Mouse (Mus musculus): ENCODE measurements around the gene Ccdc9b.

The Ccdc9b gene

DNA sequence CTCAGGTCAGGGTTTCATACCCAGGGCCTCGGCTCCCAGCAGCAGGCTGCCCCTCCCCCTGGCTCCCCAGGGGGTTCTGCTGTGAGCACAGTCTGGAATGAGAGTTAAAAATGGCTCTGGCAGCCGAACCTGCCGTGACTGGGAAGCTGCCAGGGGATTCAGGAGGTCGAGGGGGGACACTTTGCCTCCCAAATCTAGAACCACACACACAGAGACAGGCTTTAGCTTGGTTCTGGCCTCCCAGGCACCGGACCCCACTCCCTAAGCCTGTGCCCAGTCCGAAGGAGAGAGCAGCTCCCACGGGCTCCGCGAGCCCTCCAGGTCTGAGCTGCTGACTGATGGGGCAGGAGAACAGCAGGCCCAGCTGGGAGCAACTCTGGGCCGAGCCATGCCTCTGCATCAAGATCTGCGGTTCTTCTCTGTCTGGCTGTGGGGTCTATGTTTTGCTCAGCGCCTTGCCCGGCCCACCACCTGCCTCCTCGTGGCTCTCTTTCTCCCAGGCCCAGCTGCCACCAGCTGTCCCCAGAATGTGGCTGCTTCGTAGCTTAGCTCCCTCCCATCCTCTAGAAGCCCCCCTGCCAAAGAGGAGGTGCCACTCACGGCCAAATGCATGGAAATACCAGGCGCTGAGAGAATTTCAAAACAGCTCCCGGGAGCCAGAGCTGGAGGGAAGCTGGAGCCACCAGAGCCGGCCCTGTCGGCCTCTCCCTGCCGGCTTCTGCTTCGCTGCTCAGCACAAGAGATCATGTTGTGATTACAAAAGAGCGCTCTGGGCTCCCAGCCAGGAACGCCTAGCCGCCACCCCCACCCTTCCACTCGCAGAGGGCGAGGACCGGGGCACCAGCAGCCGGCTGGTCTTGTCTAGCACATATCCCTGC, at the start of gene Ccdc9b:
Gene Ccdc9b (minus strand): TSS at position 756 of the 878 bp plus-strand sequence.
- peak; percentile 84 to 86 for DNase-seq (ENCODE audit: low spot score in 2 of 2)

DNA sequence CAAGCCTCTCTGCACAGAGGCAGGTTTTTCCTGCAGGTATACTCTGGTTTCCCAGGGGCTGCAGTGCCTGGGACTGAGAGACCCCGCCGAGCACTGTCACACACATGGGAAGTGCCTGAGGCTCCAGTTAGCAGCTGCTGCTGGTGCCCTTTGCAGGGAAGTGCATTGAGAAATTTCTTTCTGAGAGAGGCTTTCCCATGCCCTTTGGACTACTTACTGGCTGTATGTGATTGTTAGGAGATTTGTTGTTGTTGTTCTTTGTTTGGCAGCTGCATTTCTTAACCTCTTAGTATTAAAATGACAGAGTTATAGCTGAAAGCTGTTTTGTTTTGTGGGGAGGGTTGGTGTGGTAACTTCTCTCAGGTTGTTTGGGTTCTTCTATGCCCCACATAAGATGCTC, 48.4 kb upstream of the Ccdc9b start:
- no peak for DNase-seq (ENCODE audit: low spot score in 2 of 2)

DNA sequence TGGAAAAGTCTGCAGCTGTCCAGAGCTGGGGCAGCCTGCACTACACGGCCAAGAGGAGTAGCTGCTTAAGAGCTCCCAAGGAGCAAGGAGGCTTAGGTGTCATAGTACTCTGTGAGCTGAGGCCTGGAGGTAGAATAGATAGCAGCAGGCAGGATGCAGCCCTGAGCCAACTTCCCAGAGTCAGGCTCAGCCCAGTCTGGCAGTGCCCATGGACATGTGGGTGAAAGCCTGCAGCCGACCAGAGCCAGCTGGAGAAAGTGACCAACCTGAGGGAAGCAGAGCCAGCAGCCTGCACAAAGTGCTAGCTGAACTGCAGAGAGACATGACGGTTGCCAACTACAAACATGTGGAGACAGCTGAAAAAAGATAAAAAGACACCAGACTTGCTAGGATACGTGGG, 44.4 kb upstream of the Ccdc9b start:
- peak in 1 of 2 experiments; percentile 42 for DNase-seq (ENCODE audit: low spot score in 2 of 2)

DNA sequence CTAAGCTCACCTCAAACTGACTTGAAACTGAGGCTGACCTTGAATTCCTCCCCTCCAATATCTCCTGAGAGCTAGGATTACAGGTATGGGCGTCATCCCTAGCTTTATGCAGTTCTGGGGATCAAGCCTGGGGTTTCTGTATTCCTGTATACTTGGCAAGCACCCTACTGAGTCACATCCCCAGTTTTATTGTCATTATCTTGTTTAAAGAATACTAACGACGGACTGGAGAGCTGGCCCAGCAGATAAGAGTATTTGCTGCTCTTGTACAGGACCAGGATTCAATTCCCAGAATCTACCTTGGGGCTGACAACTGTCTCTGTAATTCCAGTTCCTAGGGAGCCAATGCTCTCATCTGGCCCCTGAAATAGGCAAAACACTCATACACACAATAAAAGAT, 43.3 kb upstream of the Ccdc9b start:
- DNase-seq (ENCODE audit: low spot score in 2 of 2), result no peak

DNA sequence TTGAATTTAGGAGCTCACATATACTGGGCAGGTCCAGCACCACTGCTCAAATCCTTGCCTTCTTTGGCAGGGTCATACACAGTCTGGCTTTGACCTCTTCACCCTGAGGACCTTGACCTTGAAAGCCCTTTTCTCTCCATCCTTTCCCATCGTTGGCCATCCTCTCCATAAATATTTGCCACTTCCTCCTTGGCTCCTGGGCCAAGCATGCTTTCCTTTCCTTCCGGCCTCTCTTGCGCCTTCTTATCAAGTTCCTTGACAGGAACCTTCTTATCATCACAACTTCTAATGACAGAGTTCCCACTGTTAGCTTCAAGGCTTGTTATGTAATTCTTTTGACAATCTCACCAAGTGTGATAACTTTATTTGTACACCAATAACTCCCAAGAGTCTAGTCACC, 42.7 kb upstream of the Ccdc9b start:
- DNase-seq (ENCODE audit: low spot score in 2 of 2), result no peak

DNA sequence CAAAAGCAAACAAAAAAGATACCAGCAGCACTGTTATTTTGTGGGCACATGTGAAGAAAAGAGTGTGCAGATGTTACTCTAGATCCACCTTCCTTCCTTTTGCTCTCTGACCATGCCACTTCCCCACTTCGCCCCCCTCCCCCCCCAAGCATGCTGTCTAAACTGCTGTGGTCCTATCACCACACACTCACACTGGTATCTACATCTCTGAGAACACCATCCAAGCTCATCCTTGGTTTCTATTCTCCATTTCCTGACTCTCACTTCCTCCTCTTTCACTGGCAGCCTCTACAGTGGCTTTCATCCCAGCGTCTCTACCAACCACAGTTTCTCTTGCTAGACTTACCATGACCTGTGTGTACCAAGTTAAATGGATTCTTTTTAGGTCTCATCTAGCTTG, 42.0 kb upstream of the Ccdc9b start:
- DNase-seq (ENCODE audit: low spot score in 2 of 2), result no peak

DNA sequence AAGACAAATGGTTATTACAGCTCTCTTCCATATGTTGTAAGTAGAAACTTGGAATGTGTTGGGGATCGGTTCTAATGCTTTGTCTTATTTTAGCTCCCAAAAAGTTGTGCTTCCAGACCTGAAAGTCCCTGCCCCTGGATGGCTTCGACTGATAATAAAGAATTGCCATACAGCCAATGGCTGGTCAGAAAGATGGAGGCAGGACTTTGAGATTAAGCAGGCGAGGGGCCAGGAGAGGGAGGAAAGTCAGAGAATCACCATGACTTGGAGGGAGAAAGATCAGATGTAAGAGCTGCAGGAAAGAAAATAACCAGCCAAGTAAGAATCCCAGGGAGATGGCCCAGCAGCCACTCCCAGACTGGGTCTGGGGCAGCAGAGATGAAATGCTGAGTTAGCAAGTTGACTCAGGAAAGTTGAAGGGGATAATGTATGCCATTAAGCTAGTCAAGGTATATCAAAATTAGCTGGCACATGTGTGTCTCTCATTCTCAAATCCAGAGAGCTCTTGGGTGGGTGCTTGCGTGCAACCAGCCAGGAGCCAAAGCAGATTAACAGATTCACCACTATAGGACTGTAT, 40.2 kb upstream of the Ccdc9b start:
- DNase-seq (ENCODE audit: low spot score in 2 of 2), result no peak

DNA sequence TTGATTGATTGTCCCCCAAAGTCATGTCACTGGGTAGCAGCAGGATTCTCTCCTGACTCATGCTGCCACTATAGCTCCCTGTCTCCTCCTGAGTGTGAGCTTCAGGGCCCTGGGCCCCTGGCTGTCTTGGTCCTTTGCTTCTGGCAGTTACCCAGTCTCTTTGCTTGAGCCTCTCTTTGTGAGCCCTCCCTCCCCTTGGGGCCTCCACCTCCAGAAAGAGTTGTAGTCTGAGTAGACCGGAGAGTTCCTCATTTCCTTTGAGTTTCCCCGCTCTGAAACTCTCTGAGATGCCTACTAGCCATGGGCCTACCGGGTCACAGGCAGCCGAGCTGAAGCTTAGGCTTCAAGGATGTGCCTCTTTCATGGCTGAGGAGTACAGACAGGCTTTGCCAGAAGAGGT, 31.2 kb upstream of the Ccdc9b start:
- DNase-seq (ENCODE audit: low spot score in 2 of 2), result no peak

DNA sequence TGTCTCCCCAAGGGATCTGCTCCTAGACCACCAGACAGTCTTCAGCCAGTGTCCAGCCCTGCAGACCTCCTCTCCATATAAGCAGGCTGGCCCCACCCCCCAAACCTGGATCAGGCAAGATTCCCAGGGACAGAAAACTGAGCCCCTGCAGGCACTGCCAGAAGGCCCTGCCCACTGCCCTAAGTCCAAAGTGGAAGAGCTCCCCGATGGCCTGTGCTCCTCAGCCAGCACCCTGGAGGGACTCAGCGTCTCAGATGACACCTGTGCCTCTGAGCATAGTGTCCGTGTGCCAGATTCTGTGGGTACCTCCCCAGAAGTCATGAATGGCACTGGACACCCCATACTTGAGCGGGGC, 29.8 kb upstream of the Ccdc9b start:
- no peak for DNase-seq (ENCODE audit: low spot score in 2 of 2)

DNA sequence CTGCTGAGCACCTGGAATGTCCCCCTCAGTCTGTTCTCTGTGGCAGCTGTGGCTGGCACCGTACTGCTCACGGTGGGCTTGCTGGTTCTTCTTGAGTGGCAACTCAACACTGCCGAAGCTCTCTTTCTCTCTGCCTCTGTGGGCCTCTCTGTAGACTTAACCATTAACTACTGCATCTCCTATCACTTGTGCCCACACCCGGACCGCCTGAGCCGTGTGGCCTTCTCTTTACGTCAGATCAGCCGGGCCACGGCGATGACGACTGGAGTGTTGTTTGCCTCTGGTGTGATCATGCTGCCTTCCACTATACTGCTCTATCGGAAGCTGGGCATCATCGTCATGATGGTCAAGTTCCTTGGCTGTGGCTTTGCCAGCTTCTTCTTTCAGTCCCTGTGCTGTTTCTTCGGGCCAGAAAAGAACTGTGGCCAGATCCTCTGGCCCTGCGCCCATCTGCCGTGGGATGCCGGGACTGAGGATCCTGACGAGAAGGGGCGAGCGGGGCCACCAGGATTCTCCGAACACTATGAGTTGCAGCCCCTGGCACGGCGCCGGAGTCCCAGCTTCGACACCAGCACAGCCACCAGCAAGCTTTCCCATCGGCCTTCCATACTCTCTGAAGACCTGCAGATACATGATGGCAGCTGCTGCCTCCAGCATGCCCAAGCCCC, 29.3 kb upstream of the Ccdc9b start:
- no peak for DNase-seq (ENCODE audit: low spot score in 2 of 2)

DNA sequence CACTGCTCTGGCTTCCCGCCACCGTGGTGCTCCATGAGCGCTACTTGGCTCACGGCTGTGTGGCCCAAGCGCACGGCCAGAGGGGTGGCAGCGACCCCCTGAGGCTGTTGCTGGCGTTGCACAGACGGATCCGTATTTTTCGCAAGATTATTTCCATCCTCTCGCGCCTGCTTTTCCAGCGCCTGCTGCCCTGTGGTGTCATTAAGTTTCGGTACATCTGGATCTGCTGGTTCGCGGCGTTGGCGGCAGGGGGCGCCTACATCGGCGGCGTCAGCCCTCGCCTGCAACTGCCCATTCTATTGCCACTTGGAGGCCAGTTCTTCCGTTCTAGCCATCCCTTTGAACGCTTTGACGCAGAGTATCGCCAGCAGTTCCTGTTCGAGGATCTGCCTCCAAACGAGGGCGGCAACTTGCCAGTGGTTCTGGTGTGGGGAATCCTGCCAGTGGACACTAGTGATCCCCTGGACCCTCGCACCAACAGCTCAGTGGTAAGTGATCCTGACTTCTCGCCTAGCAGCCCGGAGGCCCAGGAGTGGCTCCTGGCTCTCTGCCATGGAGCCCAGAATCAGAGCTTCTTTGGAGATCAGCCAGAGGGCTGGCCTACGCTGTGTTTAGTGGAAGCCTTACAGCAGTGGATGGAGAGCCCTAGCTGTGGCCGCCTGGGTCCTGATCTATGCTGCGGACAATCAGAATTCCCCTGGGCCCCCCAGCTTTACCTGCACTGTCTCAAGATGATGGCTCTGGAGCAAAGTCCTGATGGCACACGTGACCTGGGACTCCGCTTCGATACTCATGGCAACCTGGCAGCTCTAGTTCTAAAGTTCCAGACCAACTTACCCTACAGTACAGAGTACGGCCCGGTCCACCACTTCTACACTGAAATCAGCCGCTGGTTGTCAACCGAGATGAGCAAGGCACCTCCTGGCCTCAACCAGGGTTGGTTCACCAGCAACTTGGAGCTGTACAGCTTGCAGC, 28.4 kb upstream of the Ccdc9b start:
- peak in 1 of 2 experiments; percentile 57 for DNase-seq (ENCODE audit: low spot score in 2 of 2)

DNA sequence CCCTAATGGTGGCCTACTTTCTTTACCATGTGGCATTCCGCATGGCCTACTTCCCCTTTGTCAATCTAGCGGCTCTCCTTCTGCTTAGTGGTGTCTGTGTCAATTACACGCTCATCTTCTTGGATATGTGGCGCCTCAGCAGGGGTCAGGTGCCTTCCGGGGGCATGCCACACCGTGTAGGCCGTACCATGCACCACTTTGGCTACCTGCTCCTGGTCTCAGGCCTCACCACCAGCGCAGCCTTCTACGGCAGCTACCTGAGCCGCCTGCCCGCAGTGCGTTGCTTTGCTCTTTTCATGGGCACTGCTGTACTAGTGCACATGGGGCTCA, 27.7 kb upstream of the Ccdc9b start:
- DNase-seq (ENCODE audit: low spot score in 2 of 2), result no peak

DNA sequence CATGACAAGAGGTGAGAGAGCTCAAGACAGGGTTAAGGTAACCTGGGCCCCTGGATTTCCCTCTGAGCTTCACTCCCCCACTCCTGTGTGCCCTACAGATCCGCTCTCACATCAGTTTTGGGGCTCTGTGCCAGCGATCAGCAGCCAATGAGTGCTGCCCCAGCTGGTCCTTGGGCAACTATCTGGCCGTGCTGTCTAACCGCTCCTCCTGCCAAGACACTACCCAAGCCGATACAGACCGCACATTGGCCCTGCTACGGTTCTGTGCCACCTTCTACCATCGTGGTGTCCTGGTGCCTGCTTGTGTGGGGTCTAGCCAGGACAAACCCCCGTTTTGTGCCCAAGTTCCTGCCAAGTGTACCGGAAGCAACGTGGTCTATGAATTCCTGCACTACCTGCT, 27.0 kb upstream of the Ccdc9b start:
- DNase-seq (ENCODE audit: low spot score in 2 of 2), result no peak

DNA sequence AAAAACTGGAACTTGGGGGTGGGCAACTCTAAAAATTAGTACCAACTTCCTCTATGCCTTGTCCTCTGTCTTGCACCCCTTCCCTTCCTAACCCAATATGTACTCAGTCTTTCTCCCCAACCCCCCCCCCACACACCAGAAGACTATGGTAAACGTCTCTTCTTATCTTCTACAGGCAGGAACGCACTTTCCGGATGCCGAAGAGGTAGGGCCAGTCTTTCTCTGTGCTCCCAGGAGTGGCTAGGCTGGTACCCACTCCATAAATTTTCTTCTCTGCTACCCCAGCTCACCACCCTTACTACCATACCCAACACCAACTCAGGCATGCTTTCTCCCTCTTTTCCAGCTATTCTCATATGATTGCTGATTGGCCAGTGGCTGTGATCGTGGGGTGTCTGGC, 24.1 kb upstream of the Ccdc9b start:
- no peak for DNase-seq (ENCODE audit: low spot score in 2 of 2)

DNA sequence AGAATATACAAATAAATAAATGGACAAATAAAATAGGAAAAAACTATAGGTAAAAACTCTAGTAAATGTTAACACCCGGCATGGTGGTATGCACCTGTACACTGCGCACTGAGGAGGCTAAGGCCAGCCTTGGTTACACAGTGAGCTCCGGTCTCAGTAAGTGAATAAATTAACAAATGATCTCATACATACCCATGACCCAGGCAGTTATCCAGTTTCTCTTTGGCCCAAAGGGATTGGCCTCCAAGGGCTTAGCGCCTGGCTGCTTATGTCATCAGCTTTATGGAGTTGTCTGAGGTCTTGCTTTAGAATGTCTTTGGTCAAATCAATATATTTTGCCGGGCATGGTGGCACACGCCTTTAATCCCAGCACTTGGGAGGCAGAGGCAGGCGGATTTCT, 21.2 kb upstream of the Ccdc9b start:
- DNase-seq (ENCODE audit: low spot score in 2 of 2), result no peak

DNA sequence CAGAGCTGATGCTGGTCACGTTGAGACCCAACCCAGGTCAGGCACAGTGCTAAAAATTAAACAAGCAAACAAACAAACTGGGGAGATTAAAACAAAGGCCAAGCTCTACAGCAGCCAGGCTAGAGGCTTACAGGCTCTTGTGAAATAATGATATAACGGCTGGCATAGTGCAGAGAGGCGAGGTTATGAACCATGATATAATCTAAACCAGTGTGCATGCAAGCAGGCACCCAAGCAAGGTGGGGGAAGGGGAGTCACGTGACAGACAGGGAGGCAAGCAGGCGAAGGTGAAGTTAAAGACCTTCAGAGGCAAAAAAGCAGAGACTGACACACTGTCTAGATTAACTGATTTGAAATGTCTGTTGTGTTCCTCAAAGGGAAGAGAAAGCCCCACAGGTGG, 20.6 kb upstream of the Ccdc9b start:
- no peak for DNase-seq (ENCODE audit: low spot score in 2 of 2)

DNA sequence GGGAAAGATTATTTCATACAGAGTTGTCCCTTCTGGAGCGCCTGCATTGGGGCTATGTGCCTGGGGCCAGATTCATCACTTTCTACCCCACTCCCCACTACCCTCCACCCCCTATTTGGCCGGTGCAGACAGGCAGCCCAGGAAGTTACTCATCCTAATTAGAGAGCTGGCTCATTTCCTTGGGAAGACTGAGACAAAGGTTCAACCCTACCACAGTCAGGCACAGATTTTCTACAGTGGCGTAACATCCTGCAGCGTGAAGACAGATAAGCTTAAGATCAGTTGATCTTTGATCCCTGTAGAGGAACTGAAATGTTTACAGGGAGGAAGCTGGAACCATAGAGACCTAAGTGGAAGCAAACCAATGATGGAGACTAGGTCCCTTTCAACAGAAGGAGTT, 19.8 kb upstream of the Ccdc9b start:
- no peak for DNase-seq (ENCODE audit: low spot score in 2 of 2)

DNA sequence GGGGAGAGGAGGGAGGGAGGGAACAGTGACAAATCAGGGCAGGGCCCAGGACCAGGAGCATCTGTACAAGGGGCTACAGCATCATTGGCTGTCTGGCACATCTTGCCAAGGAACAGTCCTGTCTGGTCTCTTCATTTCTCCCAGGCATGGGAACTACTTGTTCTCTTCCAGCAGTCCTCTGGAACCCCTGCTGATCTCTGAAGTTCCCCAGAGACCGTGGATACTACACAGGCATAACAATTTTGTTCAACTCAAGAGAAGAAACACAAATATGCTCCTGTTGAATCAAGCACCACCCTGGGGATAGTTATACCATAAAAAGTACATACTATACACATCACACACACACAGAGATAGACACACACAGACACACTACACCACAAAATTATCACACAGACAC, 18.7 kb upstream of the Ccdc9b start:
- no peak for DNase-seq (ENCODE audit: low spot score in 2 of 2)

DNA sequence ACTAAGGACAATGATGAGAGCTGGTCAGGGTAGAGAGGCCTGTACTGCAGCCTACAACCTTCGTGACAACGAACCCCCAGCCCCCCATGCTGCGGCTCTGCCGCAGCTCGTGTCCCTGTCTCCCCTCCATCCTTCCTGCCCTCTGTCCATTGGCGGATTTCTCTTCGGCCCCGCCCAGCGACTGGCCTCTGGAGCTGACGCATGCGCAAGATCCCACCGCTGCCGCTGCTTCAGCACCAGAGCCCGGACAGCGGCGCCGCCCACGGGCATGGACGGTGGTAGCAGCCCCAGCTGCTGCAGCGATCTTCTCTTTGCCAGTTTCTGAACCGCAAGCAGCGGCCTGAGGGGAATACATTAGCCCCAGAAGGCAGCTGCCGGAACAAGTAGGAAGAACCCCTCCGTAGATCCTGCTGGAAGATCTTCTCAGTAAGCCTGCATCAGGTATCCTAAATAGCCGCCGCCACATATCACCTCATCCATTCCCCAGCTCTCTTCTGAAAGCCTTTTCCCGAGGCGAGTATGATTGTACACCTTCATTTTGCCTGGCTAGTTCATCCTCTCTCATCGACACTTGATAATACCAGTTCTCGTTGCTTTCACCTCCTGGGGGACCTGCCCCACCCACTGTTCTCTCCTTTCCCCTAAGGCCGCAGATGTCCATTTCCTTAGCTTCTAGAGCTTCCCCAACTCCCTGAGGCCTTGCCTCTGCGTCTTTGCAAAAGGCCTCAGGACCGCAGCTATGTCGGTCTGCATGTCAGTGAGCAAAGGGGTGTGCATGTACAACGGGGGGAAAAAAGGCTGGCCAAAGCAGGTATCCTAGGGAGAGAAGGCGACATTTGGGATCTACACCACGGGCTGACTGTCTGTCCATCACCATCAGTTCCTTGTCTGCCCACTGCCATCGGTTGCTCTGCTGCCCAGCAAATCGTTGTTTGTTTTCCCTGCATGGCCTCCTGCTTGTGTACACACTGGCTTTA, 17.3 kb upstream of the Ccdc9b start, which contains the start of gene Disp2:
Gene Disp2 (plus strand): TSS at position 216 of the 977 bp plus-strand sequence.
- DNase-seq (ENCODE audit: low spot score in 2 of 2), result peak; percentile 94 to 95

DNA sequence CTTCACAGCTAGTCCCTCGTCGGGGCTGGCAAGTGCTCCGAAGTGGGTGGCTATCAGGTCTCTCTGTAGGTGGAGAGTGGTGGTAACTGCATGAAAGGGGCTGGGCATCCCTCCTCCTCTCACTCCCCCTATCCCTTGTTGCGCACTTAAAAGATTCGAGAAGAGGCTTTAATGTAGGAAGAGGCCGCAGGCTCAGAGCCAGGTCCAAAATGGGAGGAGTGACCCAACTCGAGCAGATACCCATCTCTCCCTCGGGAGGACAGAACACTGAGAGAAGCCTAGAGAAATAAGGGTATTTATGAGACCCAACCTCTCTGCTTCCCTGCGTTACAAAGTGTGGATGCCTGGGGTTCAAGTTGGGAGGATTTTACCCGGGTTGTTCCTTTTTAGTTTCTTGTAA, 16.6 kb upstream of the Ccdc9b start:
- DNase-seq (ENCODE audit: low spot score in 2 of 2), result no peak

DNA sequence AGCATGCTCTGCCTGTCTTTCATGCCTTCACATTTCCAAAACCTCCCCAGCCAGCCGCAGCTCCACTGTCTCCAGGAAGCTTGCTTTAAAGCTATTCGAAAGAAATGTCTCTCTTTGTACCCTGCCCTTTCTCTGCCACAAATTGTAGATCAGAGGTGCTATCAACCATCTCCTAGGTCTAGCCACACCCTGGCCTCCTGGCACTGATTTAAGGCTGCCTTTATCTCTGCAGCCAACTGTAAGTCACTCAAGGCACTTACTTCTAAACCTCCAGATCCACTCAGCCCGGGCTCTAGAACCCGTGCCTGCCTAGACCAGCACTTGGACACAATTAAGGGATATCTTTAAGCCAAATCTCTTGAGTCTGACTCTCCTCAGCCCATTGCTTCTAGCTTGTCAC, 16.0 kb upstream of the Ccdc9b start:
- DNase-seq (ENCODE audit: low spot score in 2 of 2), result no peak
